Mouse (Mus musculus) neural tube, embryonic 13.5 days (tissue): ENCODE measurements around the gene Capn10. TPM values are rescaled to one million over a fixed set of nuclear protein-coding genes. Genes with fewer than 3 reads are reported as not detected.

ENCODE experiments used
- ATAC-seq: fragments of 200-750 bp; cut with Nextera tagmentation; 2 replicates; pipeline ENCODE4 v1.8.0; 2017; ENCODE audit warnings: low read depth, mild to moderate bottlenecking, moderate TSS enrichment, moderate library complexity
- H3K27ac ChIP-seq: fragments of 300-500 bp; sonication (generic); replicated peaks from 2 replicates; pipeline ENCODE4 v1.5.1; 2015; ENCODE audit warnings: moderate library complexity, mild to moderate bottlenecking, inconsistent platforms
- H3K27me3 ChIP-seq: fragments of 300-500 bp; sonication (generic); 2 replicates; pipeline ENCODE4 v1.6.1; 2015; ENCODE audit warnings: mild to moderate bottlenecking, inconsistent platforms
- H3K36me3 ChIP-seq: fragments of 300-500 bp; sonication (generic); 2 replicates; pipeline ENCODE4 v1.6.1; 2015; ENCODE audit warnings: mild to moderate bottlenecking, inconsistent platforms
- H3K4me1 ChIP-seq: fragments of 300-500 bp; sonication (generic); replicated peaks from 2 replicates; pipeline ENCODE4 v1.6.1; 2015; ENCODE audit warnings: inconsistent platforms
- H3K4me2 ChIP-seq: fragments of 300-500 bp; sonication (generic); 2 replicates; pipeline ENCODE4 v1.6.1; 2015; ENCODE audit warnings: inconsistent platforms, mild to moderate bottlenecking, moderate library complexity
- H3K4me3 ChIP-seq: fragments of 300-500 bp; sonication (generic); 2 replicates; pipeline ENCODE4 v1.5.1; 2015; ENCODE audit warnings: mild to moderate bottlenecking, inconsistent platforms
- H3K9ac ChIP-seq: fragments of 300-500 bp; sonication (generic); 2 replicates; pipeline ENCODE4 v1.6.1; 2015; ENCODE audit warnings: moderate library complexity, mild to moderate bottlenecking, inconsistent platforms
- H3K9me3 ChIP-seq: fragments of 300-500 bp; sonication (generic); 2 replicates; pipeline ENCODE4 v1.6.1; 2016; ENCODE audit warnings: inconsistent platforms
- WGBS: fragments of 180-500 bp; shearing (Covaris S2); methylation state at CpG from one replicate; pipeline ENCODE4 v1.1.7; 2015; 5-methylcytosine and 5-hydroxymethylcytosine counted together
- polyA plus RNA-seq: library from polyadenylated mRNA; unstranded; fragments of >200 nt; fragmentation: Nextera tagmentation; extraction: Ambion mirVana; gene quantifications from 2 replicates; pipeline ENCODE4 v1.2.1, GENCODE M21; 2015

Gene Capn10
- polyA plus RNA-seq, 1 experiment from 2014 or later, result 55.7 TPM

- H3K27ac ChIP-seq, result no peak overlapping the region
- H3K4me1 ChIP-seq, result no peaks in the 10 kb centered on the region
- H3K27me3 ChIP-seq, result no peaks in the 10 kb centered on the region
- ATAC-seq, result no peak
- no peaks in the 10 kb centered on the region for H3K36me3 ChIP-seq
- no peaks in the 10 kb centered on the region for H3K9me3 ChIP-seq
- WGBS, result 77% methylated on average over 4 of the region's 4 CpGs
- H3K9ac ChIP-seq, result no peak overlapping the region
- no peak overlapping the region for H3K4me2 ChIP-seq
- H3K4me3 ChIP-seq, result no peak overlapping the region
Observed at GRCm38 (mm10) chr1:92988894-92989293, 54.7 kb downstream of the Capn10 start.

DNA sequence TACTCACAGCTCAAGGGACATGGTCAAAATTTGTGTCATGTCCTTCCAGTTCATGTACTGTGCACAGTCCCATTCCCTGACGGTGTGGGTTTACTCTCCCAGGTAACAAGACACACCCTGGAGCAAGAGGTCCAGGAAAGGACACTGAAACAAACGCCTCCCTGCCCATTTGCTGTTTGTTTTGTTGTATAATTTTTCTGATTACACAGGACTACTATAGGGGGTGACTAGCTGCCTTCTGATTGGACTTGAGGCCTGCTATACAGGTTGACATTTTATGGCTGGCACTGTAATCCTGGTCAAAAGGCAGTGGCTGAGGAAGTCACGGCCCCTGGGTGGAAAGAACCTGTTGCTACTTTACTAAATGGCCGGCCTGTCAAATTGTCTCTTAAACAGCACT is 55.7 kb downstream of the Capn10 start:
- no peaks in the 10 kb centered on the region for H3K27me3 ChIP-seq
- 53% methylated on average over 4 of the region's 4 CpGs for WGBS
- no peak overlapping the region for H3K4me2 ChIP-seq
- H3K27ac ChIP-seq, result no peak overlapping the region
- no peak overlapping the region for H3K4me3 ChIP-seq
- H3K4me1 ChIP-seq, result 0 out of 2 replicates have a peak, but pooled peaks cover 6% of the 10 kb centered on the region
- no peaks in the 10 kb centered on the region for H3K9me3 ChIP-seq
- no peaks in the 10 kb centered on the region for H3K36me3 ChIP-seq
- no peak overlapping the region for H3K9ac ChIP-seq
- ATAC-seq, result no peak

DNA sequence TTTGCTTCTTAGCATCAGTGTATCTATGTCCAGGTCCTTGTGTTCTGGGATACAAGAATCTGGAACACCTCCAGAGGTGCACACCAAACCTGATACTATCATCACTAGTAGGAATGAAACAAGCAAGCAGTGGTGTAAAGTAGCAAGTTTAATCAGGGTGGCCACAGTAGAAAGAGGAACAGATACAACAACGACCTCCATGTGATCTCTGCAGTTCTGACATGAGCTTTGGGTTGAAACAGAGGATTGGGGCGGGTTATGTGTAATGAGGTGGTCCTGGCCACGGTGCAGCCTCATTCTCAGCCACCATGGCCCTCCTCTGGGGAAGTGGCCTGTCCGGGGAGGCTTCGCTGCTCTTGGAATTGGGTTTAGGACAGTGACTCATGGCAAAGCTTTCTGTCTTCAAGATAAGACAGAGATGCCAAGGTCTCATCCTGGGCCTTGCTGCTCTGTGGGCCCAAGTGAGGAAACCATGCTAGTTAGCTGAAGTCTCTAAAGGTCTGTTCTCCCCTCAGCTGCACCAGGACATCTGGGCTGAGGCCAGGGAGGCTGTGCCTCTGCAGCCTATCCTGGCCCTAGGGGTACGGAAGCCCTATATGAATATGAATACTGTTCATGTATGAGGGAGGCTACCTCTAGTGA is 58.2 kb downstream of the Capn10 start:
- no peak for ATAC-seq
- H3K36me3 ChIP-seq, result no peaks in the 10 kb centered on the region
- no peak overlapping the region for H3K27ac ChIP-seq
- no peaks in the 10 kb centered on the region for H3K9me3 ChIP-seq
- WGBS, result 84% methylated on average over 6 of the region's 6 CpGs
- H3K4me2 ChIP-seq, result no peak overlapping the region
- H3K4me1 ChIP-seq, result 0 out of 2 replicates have a peak, but pooled peaks cover 6% of the 10 kb centered on the region
- no peak overlapping the region for H3K9ac ChIP-seq
- H3K27me3 ChIP-seq, result no peaks in the 10 kb centered on the region
- H3K4me3 ChIP-seq, result no peak overlapping the region

DNA sequence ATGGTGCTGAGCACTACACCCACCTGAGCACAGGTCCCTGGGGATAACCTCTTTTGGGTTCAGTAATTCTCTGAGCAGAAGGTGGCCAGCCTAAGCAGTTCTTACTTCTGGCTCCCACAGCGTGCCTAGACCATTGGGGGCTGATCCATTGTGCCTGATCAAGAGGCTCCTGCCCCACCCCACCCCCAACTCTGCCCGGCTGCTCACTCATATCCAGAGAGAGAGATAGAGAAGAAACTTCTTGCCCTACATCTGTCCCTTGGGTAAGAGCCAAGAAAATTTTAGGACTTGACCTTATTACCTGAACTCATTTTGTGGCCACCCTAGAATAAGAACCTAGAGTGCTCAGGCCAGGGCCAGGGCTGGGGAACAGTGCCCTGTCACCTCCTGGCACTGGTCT is 58.7 kb downstream of the Capn10 start:
- Histone ChIP-seq H3K36me3 (no peaks in the 10 kb centered on the region), H3K4me1 (0 out of 2 replicates have a peak, but pooled peaks cover 6% of the 10 kb centered on the region), H3K4me3 (no peak overlapping the region), H3K9ac (no peak overlapping the region), H3K27me3 (no peaks in the 10 kb centered on the region), H3K4me2 (no peak overlapping the region), H3K9me3 (no peaks in the 10 kb centered on the region), H3K27ac (no peak overlapping the region)
- 72% methylated on average over 2 of the region's 2 CpGs for WGBS
- ATAC-seq, result no peak

Other genes with a start within 250 kb of the Capn10 start
- gene Gpc1, start 102.7 kb upstream of the Capn10 start, polyA plus RNA-seq, result 59.4 and 64.3 TPM in 2 replicates
- 0.70 and 0.74 TPM in 2 replicates for gene Ankmy1, start 31.5 kb upstream of the Capn10 start, polyA plus RNA-seq
- gene Dusp28, start 27.4 kb upstream of the Capn10 start, polyA plus RNA-seq, result 14.0 and 15.5 TPM in 2 replicates
- 30.2 and 38.4 TPM in 2 replicates for gene Rnpepl1, start 23.6 kb upstream of the Capn10 start, polyA plus RNA-seq
- gene Gpr35, start 16.5 kb downstream of the Capn10 start, polyA plus RNA-seq, result 0.23 and 0.60 TPM in 2 replicates
- not detected in 2 replicates for gene Aqp12, start 72.0 kb downstream of the Capn10 start, polyA plus RNA-seq
- 302 and 303 TPM in 2 replicates for gene Kif1a, start 167.6 kb downstream of the Capn10 start, polyA plus RNA-seq
- gene Agxt, start 200.9 kb downstream of the Capn10 start, polyA plus RNA-seq, result not detected in 2 replicates
- gene 2310007B03Rik, start 226.6 kb downstream of the Capn10 start, polyA plus RNA-seq, result 0.29 TPM in 1 of 2 replicates, not detected in the other
- 0.21 and 0.35 TPM in 2 replicates for gene Crocc2, start 234.3 kb downstream of the Capn10 start, polyA plus RNA-seq